In the genomic region with DNA sequence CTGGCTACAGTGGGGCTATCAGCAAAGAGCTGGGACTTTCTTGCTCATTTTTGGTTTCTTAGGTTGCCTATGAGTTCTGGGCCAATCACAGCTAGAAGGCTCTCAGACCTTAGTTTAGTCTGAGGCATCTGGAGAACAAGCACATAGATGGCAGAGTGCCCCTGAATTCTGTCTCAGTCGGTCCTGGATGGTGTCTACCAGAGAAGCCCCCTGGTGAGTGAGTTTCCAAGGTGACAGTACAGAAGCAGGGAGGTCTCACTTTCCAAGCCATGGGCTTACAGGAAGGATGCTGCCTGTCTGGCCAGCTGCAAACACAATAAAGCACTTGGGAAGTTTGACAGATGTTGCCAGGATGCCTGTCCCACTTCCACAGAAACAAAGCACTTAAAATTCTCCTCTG, we compare ENCODE assay signal across 14 mouse cellular contexts. TPM values are rescaled to one million over a fixed set of nuclear protein-coding genes. Genes with fewer than 3 reads are reported as not detected.
DNase-seq lines count a peak whose midpoint lies in the region; ATAC-seq lines count a peak whose summit lies in the region.
"Had no signal": no experiment of that assay in that cellular context is flagged by ENCODE, and none has a peak within 500 bp of the region (broad histone marks: within the 10 kb centered on the region; RNA-seq: fewer than 3 reads in every experiment).

No protein-coding gene starts in this region.

- WGBS in embryonic facial prominence, embryonic 14.5 days, result 0% methylated on average over 1 of the region's 1 CpGs
- WGBS in embryonic facial prominence, embryonic 10.5 days, result 2% methylated on average over 1 of the region's 1 CpGs
- WGBS in midbrain, embryonic 10.5 days, result 3% methylated on average over 1 of the region's 1 CpGs
- 3% methylated on average over 1 of the region's 1 CpGs for WGBS in midbrain, embryonic 11.5 days
- WGBS in hindbrain, embryonic 15.5 days, result 0% methylated on average over 1 of the region's 1 CpGs

- no peaks in the 10 kb centered on the region for H3K4me1 ChIP-seq in embryonic facial prominence, embryonic 14.5 days (ENCODE audit: control insufficient read depth, insufficient read depth, low read length)
- peaks cover 25% of the 10 kb centered on the region for H3K4me1 ChIP-seq in embryonic facial prominence, embryonic 10.5 days
- peaks cover 31% of the 10 kb centered on the region for H3K4me1 ChIP-seq in midbrain, embryonic 10.5 days
- H3K4me1 ChIP-seq in midbrain, embryonic 11.5 days (ENCODE audit: control insufficient read depth, insufficient read depth, low read length), result peaks cover 10% of the 10 kb centered on the region
- peaks cover 38% of the 10 kb centered on the region for H3K4me1 ChIP-seq in hindbrain, embryonic 15.5 days (replicated peaks)

- H3K27ac ChIP-seq in embryonic facial prominence, embryonic 14.5 days (replicated peaks; ENCODE audit: low read depth, low read length), result no peak overlapping the region
- H3K27ac ChIP-seq in embryonic facial prominence, embryonic 10.5 days (replicated peaks), result no peak overlapping the region
- H3K27ac ChIP-seq in midbrain, embryonic 10.5 days (replicated peaks), result no peak overlapping the region
- no peak overlapping the region for H3K27ac ChIP-seq in midbrain, embryonic 11.5 days (ENCODE audit: low read depth, low read length)
- 0 out of 2 replicates have a peak overlapping the region, but pooled peaks have one; percentile 67 for H3K27ac ChIP-seq in hindbrain, embryonic 15.5 days (replicated peaks)
- H3K27ac ChIP-seq: limb, embryonic 15.5 days had no signal

- no peaks in the 10 kb centered on the region for H3K9me3 ChIP-seq in embryonic facial prominence, embryonic 14.5 days (ENCODE audit: control insufficient read depth, low read length)
- no peaks in the 10 kb centered on the region for H3K9me3 ChIP-seq in embryonic facial prominence, embryonic 10.5 days
- H3K9me3 ChIP-seq in midbrain, embryonic 10.5 days (replicated peaks), result no peaks in the 10 kb centered on the region
- no peaks in the 10 kb centered on the region for H3K9me3 ChIP-seq in midbrain, embryonic 11.5 days (ENCODE audit: control insufficient read depth, low read length)
- no peaks in the 10 kb centered on the region for H3K9me3 ChIP-seq in hindbrain, embryonic 15.5 days
- H3K9me3 ChIP-seq: limb, embryonic 15.5 days had no signal

- no peak overlapping the region for H3K4me2 ChIP-seq in embryonic facial prominence, embryonic 14.5 days (ENCODE audit: low read depth, low read length)
- H3K4me2 ChIP-seq in midbrain, embryonic 11.5 days, result no peak overlapping the region
- peak overlapping the region; percentile 96; the same call in 1 of the 2 replicates for H3K4me2 ChIP-seq in hindbrain, embryonic 15.5 days

- H3K36me3 ChIP-seq in embryonic facial prominence, embryonic 14.5 days (ENCODE audit: control insufficient read depth, insufficient read depth, low read length), result no peaks in the 10 kb centered on the region
- H3K36me3 ChIP-seq in embryonic facial prominence, embryonic 10.5 days (replicated peaks), result no peaks in the 10 kb centered on the region
- no peaks in the 10 kb centered on the region for H3K36me3 ChIP-seq in midbrain, embryonic 10.5 days
- H3K36me3 ChIP-seq in midbrain, embryonic 11.5 days (ENCODE audit: control insufficient read depth, insufficient read depth, low read length), result no peaks in the 10 kb centered on the region
- no peaks in the 10 kb centered on the region for H3K36me3 ChIP-seq in hindbrain, embryonic 15.5 days
- H3K36me3 ChIP-seq: limb, embryonic 15.5 days had no signal

- H3K27me3 ChIP-seq in embryonic facial prominence, embryonic 14.5 days (replicated peaks; ENCODE audit: control insufficient read depth, insufficient read depth, low read length), result peaks cover 42% of the 10 kb centered on the region
- peaks cover 80% of the 10 kb centered on the region for H3K27me3 ChIP-seq in embryonic facial prominence, embryonic 10.5 days (replicated peaks; ENCODE audit: low read depth, poor library complexity, severe bottlenecking)
- H3K27me3 ChIP-seq in midbrain, embryonic 10.5 days (ENCODE audit: low read depth, poor library complexity, severe bottlenecking), result peaks cover 63% of the 10 kb centered on the region
- peaks cover 14% of the 10 kb centered on the region for H3K27me3 ChIP-seq in midbrain, embryonic 11.5 days (ENCODE audit: control insufficient read depth, insufficient read depth, low read length)
- no peaks in the 10 kb centered on the region for H3K27me3 ChIP-seq in hindbrain, embryonic 15.5 days

- H3K9ac ChIP-seq in embryonic facial prominence, embryonic 14.5 days (ENCODE audit: low read depth, low read length), result no peak overlapping the region
- H3K9ac ChIP-seq in midbrain, embryonic 11.5 days (ENCODE audit: low read length), result no peak overlapping the region
- H3K9ac ChIP-seq in hindbrain, embryonic 15.5 days, result no peak overlapping the region
- H3K9ac ChIP-seq: limb, embryonic 15.5 days had no signal

- peak; percentile 15 for DNase-seq in embryonic facial prominence, embryonic 14.5 days (ENCODE audit: low spot score)
- DNase-seq in embryonic facial prominence, embryonic 10.5 days (ENCODE audit: low spot score), result no peak
- DNase-seq in midbrain, embryonic 10.5 days (ENCODE audit: low spot score), result peak; percentile 28
- DNase-seq in midbrain, embryonic 11.5 days (ENCODE audit: low spot score, missing footprints), result no peak
- DNase-seq in retina, postnatal 1 day, result peak; percentile 65
- no peak for DNase-seq in left cerebral cortex, adult 8-10 months (ENCODE audit: low spot score in 2 of 2)
- no peak for DNase-seq in adipocyte (ENCODE audit: low spot score)
- DNase-seq: adrenal gland, postnatal 25 days; thymus, postnatal 25 days had no signal

- H3K4me3 ChIP-seq in embryonic facial prominence, embryonic 14.5 days (ENCODE audit: low read depth, low read length), result no peak overlapping the region
- no peak overlapping the region for H3K4me3 ChIP-seq in embryonic facial prominence, embryonic 10.5 days
- H3K4me3 ChIP-seq in midbrain, embryonic 10.5 days, result no peak overlapping the region
- no peak overlapping the region for H3K4me3 ChIP-seq in midbrain, embryonic 11.5 days (ENCODE audit: low read depth, low read length)
- no peak overlapping the region for H3K4me3 ChIP-seq in hindbrain, embryonic 15.5 days
- H3K4me3 ChIP-seq: myocyte had no signal

- ATAC-seq in embryonic facial prominence, embryonic 14.5 days (ENCODE audit: low read depth), result no peak
- ATAC-seq in midbrain, embryonic 11.5 days (ENCODE audit: low FRiP score), result no peak
- no peak for ATAC-seq in hindbrain, embryonic 15.5 days (ENCODE audit: low FRiP score, low read depth)
- ATAC-seq: CD4-positive, CD25-positive, alpha-beta regulatory T cell, adult 4 months; lung, postnatal 0 days had no signal

RNA-seq across cellular contexts. Expression of a gene that starts 1.1 kb away (rescaled TPM):
- 5.9 and 6.9 TPM in 2 replicates for polyA plus RNA-seq in embryonic facial prominence, embryonic 14.5 days (2014; fragmentation: Nextera tagmentation; extraction: Ambion mirVana)
- polyA plus RNA-seq in embryonic facial prominence, embryonic 10.5 days (2016; fragmentation: Nextera tagmentation; extraction: Ambion mirVana), result 1.5 and 1.6 TPM in 2 replicates
- 0.96 and 1.1 TPM in 2 replicates for polyA plus RNA-seq in midbrain, embryonic 10.5 days (2016; fragmentation: Nextera tagmentation; extraction: Ambion mirVana)
- 1.4 and 1.8 TPM in 2 replicates for polyA plus RNA-seq in midbrain, embryonic 11.5 days (2014; fragmentation: Nextera tagmentation; extraction: Ambion mirVana)
- polyA plus RNA-seq in hindbrain, embryonic 15.5 days (2015; fragmentation: Nextera tagmentation; extraction: Ambion mirVana), result 6.3 and 6.9 TPM in 2 replicates
- total RNA-seq in left cerebral cortex, adult 8-10 months (2022), result 10 to 100 TPM; 55.6 to 65.4 (median 56.4) TPM

RNA-seq across cellular contexts. Expression of a gene that starts 52.1 kb away (rescaled TPM):
- 96.7 and 104 TPM in 2 replicates for polyA plus RNA-seq in embryonic facial prominence, embryonic 14.5 days (2014; fragmentation: Nextera tagmentation; extraction: Ambion mirVana)
- 53.2 and 57.7 TPM in 2 replicates for polyA plus RNA-seq in embryonic facial prominence, embryonic 10.5 days (2016; fragmentation: Nextera tagmentation; extraction: Ambion mirVana)
- 70.9 and 74.1 TPM in 2 replicates for polyA plus RNA-seq in midbrain, embryonic 10.5 days (2016; fragmentation: Nextera tagmentation; extraction: Ambion mirVana)
- polyA plus RNA-seq in midbrain, embryonic 11.5 days (2014; fragmentation: Nextera tagmentation; extraction: Ambion mirVana), result 69.1 and 71.0 TPM in 2 replicates
- polyA plus RNA-seq in hindbrain, embryonic 15.5 days (2015; fragmentation: Nextera tagmentation; extraction: Ambion mirVana), result 72.9 and 79.5 TPM in 2 replicates
- 10 to 100 TPM; 38.0 to 43.3 (median 40.1) TPM for total RNA-seq in left cerebral cortex, adult 8-10 months (2022)

Comparison
In these comparisons a context has a peak if more than half of its experiments do, and no peak if none do; other contexts are left out.
1. DNase-seq: peak in embryonic facial prominence, embryonic 14.5 days (single experiment), midbrain, embryonic 10.5 days (single experiment) and retina, postnatal 1 day (single experiment); none in embryonic facial prominence, embryonic 10.5 days (single experiment), midbrain, embryonic 11.5 days (single experiment), left cerebral cortex, adult 8-10 months (0 of 2) and adipocyte (single experiment).